Comparison of ENCODE assay signal across 9 mouse cellular contexts in genomic region chr6:120222669-120223068, GRCm38 (mm10).
DNase-seq lines count a peak whose midpoint lies in the region; ATAC-seq and TF ChIP-seq lines count a peak whose summit lies in the region.
"Had no signal": no experiment of that assay in that cellular context is flagged by ENCODE, and none has a peak within 500 bp of the region (broad histone marks: within the 10 kb centered on the region; RNA-seq: fewer than 3 reads in every experiment).

No protein-coding gene starts in this region.

- TF ChIP-seq CTCF in thymus, adult 2 months (IDR thresholded peaks at IDR 0.05; ENCODE audit: borderline replicate concordance, control insufficient read depth, extremely low read depth, insufficient read depth, low read length, poor library complexity) = no peak

- 32% methylated on average over 6 of the region's 6 CpGs for WGBS in thymus, adult 2 months
- 31% methylated on average over 6 of the region's 6 CpGs for WGBS in limb, embryonic 10.5 days

- no peak for TF ChIP-seq POLR2A in thymus, adult 2 months (IDR thresholded peaks at IDR 0.05; ENCODE audit: control insufficient read depth, extremely low read depth, insufficient read depth, low read length, poor library complexity)

- no peaks in the 10 kb centered on the region for H3K9me3 ChIP-seq in limb, embryonic 10.5 days (replicated peaks)
- H3K9me3 ChIP-seq: neural tube, embryonic 12.5 days had no signal

- H3K27ac ChIP-seq in thymus, adult 2 months (ENCODE audit: control insufficient read depth, insufficient read depth, low read length) = no peak overlapping the region
- no peak overlapping the region for H3K27ac ChIP-seq in limb, embryonic 10.5 days
- H3K27ac ChIP-seq: neural tube, embryonic 12.5 days had no signal

- DNase-seq in thymus, adult 2 months = peak; percentile 38
- no peak for DNase-seq in thymus, adult 18-20 months
- DNase-seq in adrenal gland, postnatal 36 days = peak; percentile 82 to 84
- peak; percentile 61 to 81 for DNase-seq in kidney, adult 8-10 months
- DNase-seq in limb, embryonic 10.5 days (ENCODE audit: low spot score) = peak; percentile 62
- peak; percentile 49 for DNase-seq in retina, postnatal 1 day

- ATAC-seq in erythroid progenitor cell, adult 5-6 weeks (replicated peaks; ENCODE audit: low FRiP score, poor library complexity, severe bottlenecking) = peak; percentile 58
- no peak for ATAC-seq in activated CD4-positive, CD25-positive, alpha-beta regulatory T cell, adult 4 months

- H3K4me1 ChIP-seq in thymus, adult 2 months (replicated peaks; ENCODE audit: control insufficient read depth, insufficient read depth, low read length) = no peaks in the 10 kb centered on the region
- H3K4me1 ChIP-seq in limb, embryonic 10.5 days = peaks cover 8% of the 10 kb centered on the region
- H3K4me1 ChIP-seq: neural tube, embryonic 12.5 days had no signal

- no peaks in the 10 kb centered on the region for H3K27me3 ChIP-seq in thymus, adult 2 months (ENCODE audit: control insufficient read depth, insufficient read depth, low read length)
- H3K27me3 ChIP-seq in limb, embryonic 10.5 days (ENCODE audit: low read depth, poor library complexity, severe bottlenecking) = no peaks in the 10 kb centered on the region
- H3K27me3 ChIP-seq: neural tube, embryonic 12.5 days had no signal

- no peaks in the 10 kb centered on the region for H3K36me3 ChIP-seq in thymus, adult 2 months (ENCODE audit: control insufficient read depth, insufficient read depth, low read length)
- H3K36me3 ChIP-seq in limb, embryonic 10.5 days = no peaks in the 10 kb centered on the region
- H3K36me3 ChIP-seq: neural tube, embryonic 12.5 days had no signal

- no peak overlapping the region for H3K4me3 ChIP-seq in thymus, adult 2 months (ENCODE audit: control insufficient read depth, insufficient read depth, low read length)
- no peak overlapping the region for H3K4me3 ChIP-seq in limb, embryonic 10.5 days
- H3K4me3 ChIP-seq: neural tube, embryonic 12.5 days had no signal

Comparison
In these comparisons a context has a peak if more than half of its experiments do, and no peak if none do; other contexts are left out.
1. DNase-seq: peak in thymus, adult 2 months (single experiment), adrenal gland, postnatal 36 days (2 of 2), kidney, adult 8-10 months (2 of 2), limb, embryonic 10.5 days (single experiment) and retina, postnatal 1 day (single experiment); none in thymus, adult 18-20 months (0 of 2).